Mouse (Mus musculus) ES-Bruce4 (cell line): Measurements from ENCODE around the gene Dcaf17.

Experiments
- CTCF ChIP-seq: IDR thresholded peaks from one replicate; pipeline ENCODE4 v1.8.1; 2011; ENCODE audit warnings: low read depth, low read length
- POLR2A ChIP-seq: IDR thresholded peaks from one replicate; pipeline ENCODE4 v1.8.1; 2011; ENCODE audit warnings: low read length; ENCODE audit not compliant: insufficient read depth

- no peak for TF ChIP-seq POLR2A
- no peak for TF ChIP-seq CTCF
These were observed 8.3 kb upstream of the Dcaf17 start for GRCm38 (mm10) chr2:71046751-71047320.
